Mouse (Mus musculus): ENCODE results near the gene Esyt1.
A peak's percentile ranks its signal among the peaks of the same experiment; 100 is the strongest.
"Not testable (repeated sequence)": the region's sequence is repeated elsewhere in the genome, so short reads cannot be mapped to it uniquely, and the experiment has no call there.

Gene Esyt1

DNA sequence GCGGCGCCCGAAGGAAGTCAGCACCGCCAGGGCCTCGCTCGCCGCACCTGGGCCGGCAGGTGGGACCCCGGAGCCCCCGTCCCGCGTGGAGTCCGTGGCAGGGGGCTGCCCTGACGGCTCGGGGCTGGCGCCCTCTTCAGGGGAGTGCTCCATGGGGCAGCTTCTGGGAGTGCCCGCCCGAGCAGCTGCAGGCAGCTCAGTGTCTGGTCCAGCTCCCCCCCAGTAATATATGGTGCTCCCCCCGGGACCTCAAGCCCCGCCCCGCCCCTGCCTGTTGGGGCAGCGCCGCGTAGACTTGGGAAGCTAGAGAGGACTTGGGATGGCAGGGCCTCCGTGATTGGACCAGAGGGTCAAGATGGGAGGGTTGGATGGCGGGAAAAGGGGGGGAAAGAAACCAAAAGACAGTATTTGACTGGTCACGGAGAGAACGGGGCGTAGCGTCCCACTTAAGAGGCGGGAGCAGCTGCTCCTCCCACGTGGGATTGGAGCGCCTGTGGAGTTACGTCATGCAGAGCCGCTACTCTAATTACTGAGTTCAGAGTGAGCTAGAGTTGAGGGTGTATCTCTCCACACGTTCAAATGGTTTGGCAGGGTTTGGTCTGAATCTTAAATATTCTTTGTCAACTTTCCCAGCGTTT, at the start of gene Esyt1:
Gene Esyt1 (minus strand): TSS at position 201 of the 638 bp plus-strand sequence.
- peak; percentile 87 to 92 for DNase-seq

DNA sequence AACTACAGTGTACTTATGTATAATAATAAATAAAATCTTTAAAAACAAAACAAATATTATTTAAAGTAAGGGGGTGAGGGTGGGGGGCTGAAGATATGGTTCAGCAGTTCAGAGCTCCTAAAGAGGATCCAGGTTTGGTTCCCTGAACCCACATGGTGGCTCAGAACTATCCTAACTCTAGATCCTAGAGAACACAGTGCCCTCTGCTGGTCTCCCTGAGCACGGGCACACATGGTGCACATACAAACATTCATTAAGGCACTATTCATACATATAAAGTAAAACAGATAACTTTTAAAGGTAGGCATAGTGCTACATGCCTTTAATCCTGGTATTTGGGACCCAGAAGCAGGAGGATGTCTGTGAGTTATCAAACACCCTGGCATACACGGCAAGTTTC, 49.4 kb upstream of the Esyt1 start:
- no peak for DNase-seq

DNA sequence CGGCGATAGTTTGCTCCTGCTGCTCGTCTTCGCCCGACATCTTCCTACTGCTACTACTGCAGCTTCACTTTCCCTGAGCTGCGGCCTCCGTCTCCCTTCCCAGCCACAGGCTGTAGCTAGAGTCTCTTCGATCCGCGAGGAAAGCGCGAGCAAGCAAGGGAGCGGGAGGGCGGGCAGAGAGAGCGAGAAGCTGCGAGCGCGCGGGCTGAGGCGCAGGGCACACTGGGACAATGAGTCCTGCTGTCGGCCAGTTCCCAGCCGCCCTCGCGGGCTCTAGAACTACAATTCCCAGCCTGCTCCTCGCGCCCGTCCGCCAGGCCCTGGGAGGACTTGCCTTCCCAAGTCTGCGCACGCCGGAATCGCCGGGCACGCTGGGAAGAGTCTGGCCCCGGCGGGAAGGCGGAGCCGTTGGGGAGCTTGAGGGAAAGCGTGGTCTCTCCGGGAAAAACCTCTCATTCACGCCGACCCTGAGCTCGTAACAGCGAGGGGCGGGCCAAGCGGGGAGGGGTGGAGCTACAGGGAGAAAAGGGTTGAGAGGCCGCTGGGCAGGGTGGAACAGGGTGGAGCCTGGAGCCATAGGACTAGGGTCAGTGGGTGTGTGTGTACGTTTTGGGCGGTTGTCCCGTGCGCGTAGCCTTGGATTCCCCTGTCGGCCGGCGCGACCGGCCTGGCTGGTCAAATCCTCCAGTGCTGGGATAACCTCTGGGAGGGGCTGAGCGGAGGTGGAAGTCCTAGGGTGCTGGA, 40.3 kb upstream of the Esyt1 start, which contains the start of gene Pa2g4:
Gene Pa2g4 (minus strand): TSS at position 200 of the 744 bp plus-strand sequence.
- peak; percentile 98 for DNase-seq

DNA sequence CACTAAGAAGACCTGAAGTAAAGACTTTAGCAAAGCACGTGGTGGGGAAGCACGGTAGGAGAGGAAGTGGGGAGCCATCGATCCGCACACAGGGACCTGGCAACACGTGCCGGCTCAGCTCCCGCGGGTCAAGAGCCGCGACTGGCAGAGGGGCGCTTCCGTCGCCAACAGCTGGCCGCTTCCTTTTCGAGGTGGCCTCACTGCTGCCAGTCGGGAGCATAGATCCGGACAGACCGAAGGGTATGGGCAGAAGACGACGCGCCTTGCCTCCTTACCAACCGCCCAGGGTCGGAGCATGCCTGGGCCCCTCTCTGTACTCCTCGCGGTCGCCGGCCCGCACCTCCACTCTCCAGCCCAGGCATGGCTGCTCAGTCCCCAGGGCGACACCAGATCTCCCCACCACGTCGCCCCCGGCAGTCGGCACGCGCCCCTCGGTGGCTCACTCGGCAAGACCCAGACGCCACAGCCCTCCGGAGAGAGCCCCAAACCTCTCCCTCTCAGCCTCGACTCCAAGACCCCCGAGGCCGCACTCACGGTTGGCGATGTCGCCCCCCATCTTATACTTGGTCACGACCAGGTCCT, 39.6 kb upstream of the Esyt1 start:
- DNase-seq, result no peak

DNA sequence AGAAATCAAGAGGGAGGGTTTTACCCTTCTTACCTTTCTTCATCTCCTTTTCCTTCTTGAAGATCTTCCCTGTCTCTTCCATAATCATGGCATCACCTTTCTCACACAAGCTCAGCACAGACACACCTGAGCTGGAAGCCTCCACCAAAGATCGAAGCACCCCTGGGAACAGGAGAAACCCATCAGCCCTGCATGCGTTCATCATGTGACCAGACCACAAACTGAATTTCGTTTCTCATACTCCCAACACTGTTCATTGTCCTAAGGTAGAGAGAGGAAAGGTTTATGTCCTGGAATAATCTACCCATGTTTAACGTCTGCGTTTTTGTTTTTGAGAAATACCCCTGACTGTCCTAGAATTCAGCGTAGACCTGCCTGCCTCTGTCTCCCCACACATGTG, 37.9 kb upstream of the Esyt1 start:
- DNase-seq, result no peak

DNA sequence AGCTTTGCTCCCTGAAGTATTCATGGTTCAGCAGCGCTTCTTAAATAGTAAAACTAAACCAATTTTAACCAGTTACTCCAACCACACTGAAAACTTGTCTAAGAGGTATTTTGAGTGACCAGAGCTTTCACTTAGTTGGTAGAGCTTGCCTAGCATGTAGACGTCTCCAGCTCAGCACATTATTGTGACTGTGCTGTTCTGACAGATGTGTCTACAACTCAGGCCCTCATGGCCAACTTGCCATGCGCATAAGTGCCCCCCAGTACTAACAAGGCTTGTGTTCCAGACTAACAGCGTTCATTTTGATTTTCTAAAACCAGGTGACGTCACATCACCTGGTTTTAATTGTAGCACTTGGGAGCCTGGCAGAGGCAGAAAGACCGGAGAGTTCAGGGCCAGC, 31.3 kb upstream of the Esyt1 start:
- no peak for DNase-seq

DNA sequence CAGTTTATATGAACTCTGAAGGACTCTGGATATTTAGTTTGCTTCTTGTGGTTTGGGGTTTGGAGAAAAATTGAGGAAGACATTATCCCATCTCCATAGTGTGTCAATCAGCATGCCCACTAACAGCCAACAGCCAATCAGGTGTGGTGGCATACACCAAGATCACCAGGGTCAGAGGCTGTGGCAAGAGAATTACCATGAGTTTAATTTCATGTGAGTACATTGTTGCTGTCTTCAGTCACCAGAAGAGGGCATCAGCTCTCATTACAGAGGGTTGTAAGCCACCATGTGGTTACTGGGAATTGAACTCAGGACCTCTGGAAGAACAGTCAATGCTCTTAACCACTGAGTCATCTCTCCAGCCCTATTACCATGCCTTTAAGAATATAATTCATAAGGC, 30.6 kb upstream of the Esyt1 start:
- no peak for DNase-seq

DNA sequence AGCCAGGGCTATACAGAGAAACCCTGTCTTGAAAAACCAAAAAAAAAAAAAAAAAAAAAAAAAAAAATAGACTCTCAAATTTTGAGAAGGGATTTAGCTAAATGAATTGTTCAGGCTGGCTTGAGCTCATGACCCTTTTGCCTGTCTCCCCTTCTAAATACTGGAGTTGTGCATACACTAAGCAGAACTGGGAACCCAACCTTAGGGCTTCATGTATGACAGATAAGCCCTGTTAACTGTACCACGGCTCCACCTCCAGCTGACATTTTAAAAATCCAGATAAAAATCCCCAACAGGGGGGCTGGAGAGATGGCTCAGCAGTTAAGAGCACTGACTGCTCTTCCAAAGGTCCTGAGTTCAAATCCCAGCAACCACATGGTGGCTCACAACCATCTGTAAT, 29.9 kb upstream of the Esyt1 start:
- not testable (repeated sequence) for DNase-seq

DNA sequence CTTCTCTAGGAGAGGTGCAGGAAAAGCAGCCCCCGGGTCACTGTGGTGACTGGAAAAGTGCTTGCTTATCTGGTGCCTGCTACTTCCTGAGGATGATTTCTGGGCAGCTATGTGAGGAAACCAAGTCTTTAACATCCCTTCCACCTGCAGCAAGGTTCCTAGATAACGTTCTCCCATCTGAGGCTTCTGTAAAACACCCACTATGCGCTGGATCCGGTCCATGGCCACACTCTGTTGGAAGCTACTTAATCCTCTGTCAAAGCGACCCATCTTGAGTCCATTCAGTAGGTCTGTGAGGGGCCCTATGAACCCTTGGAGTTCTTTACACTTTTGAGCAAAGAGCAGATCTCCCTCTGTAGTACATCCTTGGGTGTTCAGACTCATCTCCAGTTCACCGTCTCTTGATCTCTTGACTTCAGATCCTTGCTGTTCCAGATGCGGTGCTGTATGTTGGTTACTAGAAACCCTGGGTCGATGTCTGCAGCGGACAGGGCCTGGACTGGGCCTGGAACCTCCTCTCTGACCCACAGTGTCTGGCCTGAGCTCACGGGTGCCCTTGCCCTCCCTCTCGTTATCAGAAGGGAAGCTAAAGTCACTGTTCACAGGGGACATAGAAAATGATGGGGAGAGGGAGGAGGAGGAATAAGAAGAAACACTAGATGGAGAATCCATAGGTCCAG, 24.6 kb upstream of the Esyt1 start:
- DNase-seq, result not testable (repeated sequence)

DNA sequence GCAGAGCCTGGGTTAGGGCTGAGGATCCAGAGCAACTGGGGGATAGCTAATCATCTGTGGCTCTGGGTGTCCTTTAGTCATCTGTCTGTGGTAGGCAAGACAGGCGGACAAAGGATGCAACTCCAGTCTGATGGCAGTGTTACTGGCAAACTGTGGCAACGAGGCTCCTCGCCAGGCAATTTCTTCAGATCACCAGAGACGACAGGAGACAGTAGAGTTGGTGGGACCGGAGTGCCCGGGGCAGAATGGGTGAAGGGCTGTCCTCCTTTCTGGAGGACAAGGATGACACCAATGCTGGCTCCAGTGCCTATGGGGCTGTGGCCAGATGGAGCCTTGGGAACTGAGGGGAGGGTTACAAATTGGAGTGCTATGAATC, 24.0 kb upstream of the Esyt1 start:
- peak; percentile 46 to 55 for DNase-seq

DNA sequence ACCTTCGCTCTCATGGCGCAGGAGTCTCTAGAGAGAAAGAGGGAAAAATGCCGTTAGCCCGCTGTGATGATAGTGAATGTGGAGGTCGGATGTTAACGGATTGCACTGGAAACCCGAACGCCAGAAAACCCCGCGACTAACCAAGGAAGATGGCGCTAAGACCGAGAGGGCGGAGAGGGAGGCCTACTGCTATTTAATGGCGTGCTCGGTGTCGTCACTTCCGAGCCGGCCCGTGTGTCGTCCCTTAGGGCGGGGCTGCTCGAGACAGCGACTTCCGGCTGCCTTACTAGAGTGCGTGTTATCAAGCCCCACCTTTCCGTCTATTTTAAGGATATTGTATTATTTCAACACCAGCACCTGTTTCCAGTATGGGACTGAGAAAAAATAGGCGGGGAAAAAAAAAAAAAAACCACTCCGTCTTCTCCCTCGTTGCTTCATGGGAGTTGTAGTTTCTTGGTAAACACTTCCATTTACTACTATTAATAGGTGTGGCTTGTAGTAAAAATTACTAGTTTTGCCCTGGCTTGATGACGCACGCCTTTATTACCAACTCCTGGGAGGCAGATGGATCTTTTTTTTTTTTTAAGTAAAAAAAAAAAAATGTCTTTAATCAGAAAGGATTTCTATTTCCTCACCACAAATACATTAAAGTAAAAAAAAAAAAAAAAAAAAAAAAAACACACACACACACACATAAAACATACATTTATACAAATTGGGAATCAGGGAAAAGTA, 23.4 kb upstream of the Esyt1 start, which contains the start of gene Rpl41:
Gene Rpl41 (minus strand): TSS at position 359 of the 735 bp plus-strand sequence.
- peak; percentile 90 to 94 for DNase-seq

DNA sequence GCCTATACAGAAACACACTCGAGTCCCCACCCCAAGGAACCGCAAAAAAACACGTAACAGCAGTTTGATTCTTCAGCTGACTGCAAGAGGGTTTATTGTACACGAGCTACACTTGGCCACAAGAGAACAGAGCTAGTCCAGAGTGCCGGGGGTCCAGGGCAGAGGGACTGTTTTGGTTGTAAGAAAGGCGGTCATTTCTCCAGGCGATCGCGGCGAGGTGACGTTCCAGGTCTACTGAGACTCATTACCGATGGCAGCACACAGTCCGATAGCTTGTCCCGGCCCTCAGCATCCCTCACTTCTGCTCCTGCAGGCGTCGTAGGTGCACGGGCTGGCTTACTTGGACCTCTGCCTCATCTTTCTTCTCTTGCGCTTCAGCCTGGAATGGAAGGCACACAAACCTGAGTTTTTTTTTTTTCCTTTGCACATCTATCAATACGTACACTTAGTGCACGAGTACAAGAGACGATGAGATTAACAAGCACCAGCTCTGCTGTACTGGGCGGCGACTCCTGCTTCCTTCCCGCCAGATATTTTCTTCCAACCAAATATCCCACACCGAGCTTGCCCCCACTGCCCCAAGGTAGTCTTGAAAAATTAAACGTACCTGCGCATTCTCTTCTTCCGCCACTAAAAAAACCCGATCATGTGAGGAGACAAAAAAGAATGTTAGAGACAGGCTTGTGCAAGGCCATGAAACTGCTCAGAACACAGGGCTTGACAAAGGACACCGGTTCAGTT, 22.6 kb upstream of the Esyt1 start:
- peak; percentile 40 to 64 for DNase-seq

DNA sequence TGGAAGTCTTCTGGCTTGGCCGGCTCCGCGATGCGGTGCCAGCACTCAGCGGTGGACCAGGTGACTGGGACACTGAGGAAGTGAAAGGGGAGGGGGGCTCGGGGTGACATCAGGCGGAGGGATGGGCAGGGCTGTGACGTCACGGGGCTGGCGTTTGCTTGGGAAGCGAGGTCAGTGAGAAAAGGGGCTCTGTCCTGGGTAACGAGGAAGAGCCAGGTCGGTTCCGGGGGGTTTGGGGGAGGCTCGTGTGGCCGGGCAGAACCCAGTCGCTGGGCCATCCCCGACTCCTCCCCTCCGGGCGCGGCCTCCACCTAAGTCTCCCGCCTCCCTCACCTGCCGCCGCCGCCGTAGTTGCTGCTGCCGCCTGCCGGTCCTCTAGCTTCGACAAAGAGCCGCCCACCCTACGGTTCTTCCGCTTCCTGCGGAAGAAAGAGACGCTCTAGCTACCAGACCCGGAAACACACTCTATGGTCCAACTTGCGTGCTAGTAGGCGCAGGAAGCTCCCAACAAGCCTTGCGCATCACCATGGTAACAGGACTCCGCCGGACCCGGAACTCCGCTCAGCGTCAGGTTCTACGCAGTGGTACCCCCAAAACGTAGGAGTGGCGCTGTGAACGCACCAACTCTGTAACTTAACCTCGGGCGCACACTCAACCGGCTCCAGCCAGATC, 21.8 kb upstream of the Esyt1 start, which contains the start of gene Zc3h10:
Gene Zc3h10 (minus strand): TSS at position 414 of the 672 bp plus-strand sequence.
- DNase-seq, result peak; percentile 92 to 94

DNA sequence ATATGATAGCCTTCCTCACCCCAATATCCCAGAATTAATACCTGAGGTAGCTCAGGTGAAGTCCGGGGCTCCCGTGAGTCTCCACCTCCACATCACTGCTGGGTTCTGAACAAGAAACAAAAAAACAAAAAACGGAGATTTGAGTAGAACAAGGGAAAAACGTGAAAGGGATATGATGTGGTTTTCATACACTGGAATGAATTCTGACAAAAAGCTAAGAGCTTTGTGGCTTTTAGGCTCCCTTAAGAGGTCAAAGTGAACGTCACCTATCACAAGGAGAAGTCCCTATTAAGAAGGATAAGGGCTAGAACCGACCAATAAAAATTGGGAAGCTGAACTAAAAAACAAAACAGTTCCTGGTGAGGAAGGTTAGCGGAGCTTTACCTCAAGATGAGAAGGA, 21.1 kb upstream of the Esyt1 start:
- no peak for DNase-seq

DNA sequence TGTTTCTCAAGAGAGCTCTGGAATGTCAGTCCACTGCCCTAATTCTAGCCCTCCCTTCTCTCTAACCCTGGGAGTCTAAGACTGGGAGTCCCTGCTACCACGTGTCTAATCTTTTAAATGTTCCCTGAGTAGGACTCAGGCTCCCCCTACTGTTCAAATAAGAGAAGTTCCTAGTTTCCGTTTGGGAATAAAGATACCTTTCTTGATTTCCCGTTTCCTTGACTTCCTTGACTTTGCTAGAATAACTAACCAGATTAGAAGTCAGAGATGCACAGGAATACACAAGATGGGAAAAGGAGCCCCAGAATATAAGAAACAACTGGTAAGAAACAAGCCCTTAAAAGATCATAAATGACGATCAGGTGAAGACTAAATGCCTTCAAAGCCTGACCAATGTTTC, 20.7 kb upstream of the Esyt1 start:
- DNase-seq, result no peak

DNA sequence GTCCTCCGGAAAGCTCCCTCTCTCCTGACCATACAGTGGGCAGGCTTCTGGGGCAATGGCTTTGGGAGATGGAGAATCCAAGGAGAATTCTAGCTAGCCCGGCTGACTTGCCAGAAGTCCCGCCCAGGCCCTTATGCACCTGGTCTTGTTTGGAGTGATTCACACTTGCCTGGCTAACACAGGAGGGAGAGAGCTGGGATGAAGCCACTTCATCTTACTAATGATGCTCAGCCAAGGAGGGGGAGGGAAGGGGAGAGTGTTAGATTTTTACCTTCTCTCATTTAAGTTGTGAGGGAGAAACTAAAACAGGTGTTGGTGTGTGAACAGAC, 19.9 kb upstream of the Esyt1 start:
- no peak for DNase-seq

DNA sequence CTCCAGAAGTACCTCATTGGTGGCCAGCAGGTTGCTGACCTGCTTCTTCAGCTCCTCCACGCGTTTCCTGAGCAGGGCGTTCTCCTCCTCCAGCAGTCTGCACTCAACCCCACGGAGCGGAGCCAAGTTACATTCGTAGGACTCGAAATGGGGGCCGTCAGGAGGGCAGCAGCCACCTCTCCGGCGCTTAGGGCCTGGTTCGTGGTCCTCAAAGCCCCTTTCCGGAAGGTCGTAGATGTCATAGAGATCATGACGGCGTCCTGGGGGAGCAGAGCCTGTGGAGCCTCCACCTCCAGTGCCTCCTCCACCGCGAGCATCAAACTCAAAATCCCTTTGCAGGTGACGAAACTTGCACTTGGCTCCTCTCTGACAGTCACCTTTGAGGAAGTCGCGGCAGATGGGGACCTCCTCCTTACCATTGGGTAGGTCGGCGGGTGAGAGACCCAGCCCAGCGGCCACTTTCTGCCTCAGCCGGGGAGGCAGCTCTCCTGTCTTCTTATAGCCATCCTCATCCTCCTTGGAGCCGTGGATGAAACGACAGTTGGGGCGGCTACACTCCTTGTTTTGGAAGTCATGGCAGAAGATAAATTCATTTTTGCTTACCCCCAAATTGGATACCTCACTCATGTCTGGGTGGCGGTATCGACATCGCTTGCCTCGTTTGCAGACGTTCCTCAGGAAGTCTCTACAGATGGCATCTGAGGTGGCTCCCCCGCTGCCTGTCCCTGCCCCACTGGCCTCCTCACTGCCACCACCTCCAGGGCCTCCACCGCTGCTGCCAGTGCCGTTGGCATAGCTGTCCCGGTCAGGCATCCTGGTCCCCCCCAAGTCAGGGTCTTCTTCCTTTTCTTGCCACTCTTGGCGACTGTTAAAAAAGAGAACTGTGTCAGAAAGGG, 19.3 kb upstream of the Esyt1 start:
- no peak for DNase-seq

DNA sequence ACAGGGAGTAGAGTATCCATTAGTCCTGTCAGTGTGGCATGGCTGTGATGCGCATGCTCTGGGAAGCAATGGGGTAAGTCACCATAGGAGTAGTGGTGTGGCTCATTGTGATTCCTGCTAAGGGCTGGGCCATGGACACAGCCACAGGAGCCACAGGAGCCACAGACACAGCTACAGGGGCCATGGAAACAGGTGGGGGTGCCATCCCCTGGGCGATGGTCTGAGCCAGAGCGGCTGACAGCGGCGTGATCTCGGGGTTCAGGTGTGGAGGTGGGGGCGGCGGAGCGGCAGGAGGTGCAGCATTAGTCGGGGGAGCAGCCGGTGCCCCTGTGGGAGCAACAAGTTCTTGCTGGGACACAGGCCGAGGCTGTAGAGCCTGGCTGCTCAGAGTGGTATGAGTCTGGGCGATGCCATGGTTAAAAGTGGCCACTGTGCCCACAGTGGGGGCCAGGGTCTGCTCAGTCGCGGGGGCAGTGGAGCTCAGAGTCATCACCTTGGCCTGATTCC, 18.5 kb upstream of the Esyt1 start:
- no peak for DNase-seq

DNA sequence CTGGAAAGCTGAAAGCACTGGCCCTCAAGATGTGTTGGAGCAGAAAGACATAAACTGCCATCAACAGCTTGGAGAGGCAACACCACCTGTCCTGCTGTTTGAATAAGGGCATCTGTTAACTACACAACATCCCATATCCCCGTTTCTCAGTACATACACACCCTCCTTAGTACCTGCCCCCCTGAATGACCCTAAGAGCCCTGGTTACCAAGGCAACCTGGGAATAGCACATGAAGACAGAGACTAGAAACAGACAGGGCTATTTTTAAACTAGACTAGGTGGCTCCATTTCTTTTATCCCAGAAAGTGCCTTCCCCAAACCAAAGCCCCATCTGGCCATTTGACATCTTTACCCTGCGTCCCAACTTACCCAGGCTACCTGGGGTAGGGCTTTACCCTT, 17.4 kb upstream of the Esyt1 start:
- DNase-seq, result no peak

DNA sequence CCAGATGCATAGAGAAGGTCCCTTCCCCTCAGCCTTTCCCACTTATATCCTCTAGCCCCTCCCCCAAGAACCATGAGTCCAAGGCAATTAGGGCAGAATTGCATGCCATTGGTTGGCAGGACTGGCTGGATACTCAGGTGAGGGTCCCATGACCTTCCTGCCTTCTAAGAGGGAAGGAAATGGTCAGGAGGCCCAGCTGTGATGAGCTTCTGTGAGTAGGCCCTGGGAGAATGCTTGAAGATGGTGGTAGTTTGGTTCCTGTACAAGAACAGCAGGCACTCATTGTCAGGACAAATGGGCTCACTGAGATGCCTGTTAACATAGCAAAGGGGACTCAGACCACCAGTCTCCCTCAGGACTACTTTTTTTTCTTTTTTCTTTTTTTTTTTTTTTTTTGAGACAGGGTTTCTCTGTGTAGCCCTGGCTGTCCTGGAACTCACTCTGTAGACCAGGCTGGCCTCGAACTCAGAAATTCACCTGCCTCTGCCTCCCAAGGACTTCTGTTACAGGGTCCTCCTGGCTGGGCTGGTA, 12.7 kb upstream of the Esyt1 start:
- DNase-seq, result no peak
